Mouse (Mus musculus) lung, postnatal 4 days (tissue): Measurements from ENCODE around the gene Mrpl23.

ENCODE experiments used
- DNase-seq, 2 experiments: peaks; one replicate each; pipeline ENCODE4 v3.0.0; 2021

Mrpl23 gene

DNA sequence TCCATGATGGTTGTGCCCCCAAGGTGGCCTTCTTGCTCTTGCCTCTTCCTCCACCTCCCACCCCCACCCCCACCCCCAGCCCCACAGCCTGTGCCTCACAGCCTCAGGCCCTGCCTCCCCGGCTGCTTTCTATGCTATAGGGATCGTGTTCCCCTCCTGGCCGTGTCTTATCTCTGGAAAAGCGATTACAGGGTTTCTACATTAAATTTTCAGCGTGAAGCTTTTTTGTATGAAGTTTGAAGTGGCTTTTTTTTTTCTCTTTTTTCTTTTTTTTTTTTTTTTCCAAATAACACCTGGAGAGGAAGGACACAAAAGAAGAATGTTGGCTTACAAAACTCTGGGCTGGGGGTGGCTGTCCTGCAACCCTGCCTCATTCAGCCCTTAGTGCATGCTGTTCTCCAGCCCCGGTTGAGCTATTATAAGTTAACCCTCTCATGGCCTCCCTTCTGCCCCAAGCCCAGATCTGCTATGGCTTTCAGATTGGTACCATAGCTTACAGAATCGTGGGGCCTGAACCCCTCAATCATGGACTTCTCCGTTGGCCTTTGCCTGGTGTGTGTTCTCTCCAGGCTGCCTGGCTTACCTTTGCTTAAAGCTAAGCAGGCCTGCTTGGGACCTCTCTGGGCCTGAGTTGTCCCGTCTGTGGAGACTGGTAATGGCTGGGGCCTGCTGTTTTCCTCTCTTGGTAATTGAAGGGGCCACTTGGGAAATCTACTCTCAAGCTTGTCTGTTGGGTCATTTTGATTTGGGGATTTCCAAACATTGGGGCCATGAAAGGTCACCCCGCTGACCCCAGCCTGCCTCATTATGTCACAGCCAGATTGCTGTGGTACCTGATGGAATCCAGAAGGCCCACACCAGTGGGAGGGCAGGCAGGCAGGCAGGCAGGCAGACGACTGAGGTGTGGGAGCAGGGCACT lies 21.2 kb downstream of the Mrpl23 start:
- no peak for DNase-seq

DNA sequence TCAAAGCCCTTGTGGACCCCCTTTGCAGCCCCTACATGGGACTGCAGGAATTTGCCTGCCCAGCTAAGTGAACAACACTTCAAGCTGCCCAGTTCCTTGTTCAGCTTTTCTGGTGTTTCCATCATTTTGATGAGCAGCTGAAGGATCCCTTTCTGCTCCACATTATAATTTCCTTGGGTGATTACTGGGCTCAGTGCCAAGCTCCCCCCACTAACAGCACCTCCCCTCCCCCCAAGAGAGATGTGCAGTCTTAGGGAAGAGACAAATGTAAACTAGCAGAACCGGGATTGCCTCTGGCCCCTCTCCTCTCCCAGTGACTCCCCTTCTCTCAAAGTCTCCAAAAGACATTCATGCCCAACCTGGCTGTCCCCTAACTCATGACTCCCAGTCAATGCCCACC lies 22.1 kb downstream of the Mrpl23 start:
- no peak for DNase-seq

DNA sequence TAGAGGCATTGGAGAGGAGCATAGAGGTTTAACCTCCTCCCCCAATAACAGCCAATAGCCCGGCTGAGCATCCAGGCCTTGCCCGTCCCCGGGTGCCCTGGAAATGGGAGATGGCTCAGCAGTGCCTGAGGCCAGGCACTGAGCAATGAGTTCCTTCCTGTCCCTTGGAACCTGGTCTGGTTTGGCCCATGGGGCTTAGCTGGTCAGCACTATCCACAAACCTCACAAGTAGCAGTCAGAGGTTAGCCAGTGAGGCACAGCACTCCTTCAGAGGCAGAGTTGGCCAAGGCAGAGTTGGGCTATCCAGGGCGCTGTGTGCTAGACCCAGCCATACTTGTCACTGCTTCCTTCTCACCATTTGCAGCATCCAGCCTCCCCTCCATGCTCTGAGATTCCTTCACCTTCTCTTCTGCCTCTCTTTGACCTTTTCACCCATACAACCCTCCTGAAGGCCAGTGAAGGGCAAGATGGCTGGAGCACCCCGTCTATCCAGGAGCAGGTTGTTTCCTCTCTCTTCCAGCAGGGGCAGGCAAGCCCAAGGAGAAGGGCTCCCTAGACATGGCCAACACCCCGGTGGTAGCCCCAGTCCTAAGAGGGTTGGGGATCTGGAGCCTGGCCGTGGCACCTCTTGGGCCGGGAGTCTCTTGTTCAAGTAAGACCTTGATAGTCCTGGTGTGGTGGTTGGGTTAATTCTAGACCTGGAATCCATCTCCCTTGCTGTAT lies 23.0 kb downstream of the Mrpl23 start:
- DNase-seq = no peak

DNA sequence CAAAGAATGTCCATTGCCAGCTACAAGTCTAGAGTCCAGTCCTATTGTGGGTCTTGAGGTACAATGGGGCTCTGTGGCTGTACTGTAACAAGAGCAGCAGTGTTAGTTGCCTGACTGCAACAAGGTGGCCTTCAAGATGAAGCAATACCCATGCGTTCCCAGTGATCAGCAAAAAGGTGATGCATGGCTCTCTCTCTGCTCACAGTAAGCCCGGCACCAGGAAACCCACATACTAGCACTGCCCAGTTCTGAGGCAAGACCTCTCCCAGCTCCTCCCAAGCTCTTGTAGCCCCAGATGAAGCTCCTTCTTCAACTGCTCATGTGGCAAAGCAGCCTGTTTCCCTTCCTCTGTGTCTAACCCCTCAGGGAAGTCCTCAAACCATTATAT lies 23.6 kb downstream of the Mrpl23 start:
- DNase-seq = no peak

DNA sequence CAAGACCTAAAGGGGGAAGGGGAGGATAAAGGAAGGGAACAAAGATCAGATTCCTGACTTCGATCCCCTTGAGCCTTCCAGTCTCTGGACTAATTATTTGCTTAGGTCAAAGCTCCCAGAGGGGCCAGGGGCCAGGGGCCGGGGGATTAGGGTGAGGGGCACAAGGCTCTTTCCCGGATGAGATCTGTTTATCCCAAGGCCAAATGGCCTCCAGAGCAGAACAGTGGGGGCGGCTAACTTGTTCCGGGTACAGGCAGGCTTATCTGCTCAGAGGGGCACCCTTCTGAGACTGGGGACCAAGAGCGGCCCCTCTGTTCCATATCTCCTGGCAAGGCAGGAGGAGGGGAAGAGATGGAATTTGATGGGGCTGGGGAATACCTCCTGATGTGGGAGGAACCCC lies 25.2 kb downstream of the Mrpl23 start:
- no peak for DNase-seq

DNA sequence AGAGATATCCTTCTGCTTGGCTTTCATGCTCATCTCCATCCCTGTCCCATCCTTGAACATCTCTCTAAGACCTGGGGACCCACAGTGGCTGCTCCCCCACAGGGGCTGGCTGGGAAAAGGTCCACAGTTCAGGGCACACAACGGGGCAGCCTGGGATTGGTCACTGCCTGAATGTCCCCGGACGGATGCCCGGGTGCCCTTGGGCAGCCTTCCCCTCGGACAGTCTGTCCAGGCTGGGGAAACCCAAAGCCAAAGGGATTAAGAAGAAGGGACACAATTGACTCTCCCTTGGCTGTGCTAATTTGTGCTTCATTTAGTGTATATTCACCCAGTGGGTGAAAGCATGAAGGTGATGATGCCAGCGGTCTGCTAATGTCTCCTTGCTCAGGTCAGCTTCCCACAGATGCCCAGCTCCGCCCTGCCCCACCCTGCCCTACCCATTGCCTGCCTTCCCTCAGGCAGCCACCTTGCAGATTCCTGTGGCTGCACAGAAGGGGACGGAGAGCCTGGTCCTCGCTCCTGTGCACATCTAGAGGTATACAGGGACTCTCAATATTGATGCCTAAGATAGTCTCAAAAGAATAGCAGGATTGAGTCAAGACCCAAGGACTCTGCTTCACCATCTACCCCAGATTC lies 26.1 kb downstream of the Mrpl23 start:
- DNase-seq = no peak

DNA sequence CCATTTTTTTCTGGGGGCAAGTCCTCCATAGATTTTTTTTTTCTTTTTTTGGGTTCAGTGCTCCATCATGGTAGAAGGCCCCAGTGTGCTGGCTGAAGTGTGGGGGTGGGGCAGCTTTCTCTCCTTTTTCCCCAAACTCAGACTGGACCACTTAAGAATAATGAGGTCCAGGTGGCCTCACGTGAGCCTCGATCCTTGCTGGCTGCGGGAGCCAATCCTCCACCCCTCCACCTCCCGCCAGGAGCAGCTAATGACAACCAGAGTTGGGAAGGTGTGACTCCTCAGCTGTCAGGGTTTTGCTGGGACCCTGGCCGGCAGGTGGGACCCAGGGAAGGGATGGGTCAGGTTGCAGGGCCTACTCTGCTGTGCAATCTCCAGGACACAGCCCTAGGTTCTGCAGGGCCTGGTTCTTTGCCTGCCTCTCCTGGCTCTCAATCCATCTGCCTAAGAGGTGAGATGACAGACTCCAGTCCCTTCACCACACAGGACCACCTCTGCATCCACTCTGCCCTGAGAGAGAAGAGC lies 27.2 kb downstream of the Mrpl23 start:
- no peak for DNase-seq

DNA sequence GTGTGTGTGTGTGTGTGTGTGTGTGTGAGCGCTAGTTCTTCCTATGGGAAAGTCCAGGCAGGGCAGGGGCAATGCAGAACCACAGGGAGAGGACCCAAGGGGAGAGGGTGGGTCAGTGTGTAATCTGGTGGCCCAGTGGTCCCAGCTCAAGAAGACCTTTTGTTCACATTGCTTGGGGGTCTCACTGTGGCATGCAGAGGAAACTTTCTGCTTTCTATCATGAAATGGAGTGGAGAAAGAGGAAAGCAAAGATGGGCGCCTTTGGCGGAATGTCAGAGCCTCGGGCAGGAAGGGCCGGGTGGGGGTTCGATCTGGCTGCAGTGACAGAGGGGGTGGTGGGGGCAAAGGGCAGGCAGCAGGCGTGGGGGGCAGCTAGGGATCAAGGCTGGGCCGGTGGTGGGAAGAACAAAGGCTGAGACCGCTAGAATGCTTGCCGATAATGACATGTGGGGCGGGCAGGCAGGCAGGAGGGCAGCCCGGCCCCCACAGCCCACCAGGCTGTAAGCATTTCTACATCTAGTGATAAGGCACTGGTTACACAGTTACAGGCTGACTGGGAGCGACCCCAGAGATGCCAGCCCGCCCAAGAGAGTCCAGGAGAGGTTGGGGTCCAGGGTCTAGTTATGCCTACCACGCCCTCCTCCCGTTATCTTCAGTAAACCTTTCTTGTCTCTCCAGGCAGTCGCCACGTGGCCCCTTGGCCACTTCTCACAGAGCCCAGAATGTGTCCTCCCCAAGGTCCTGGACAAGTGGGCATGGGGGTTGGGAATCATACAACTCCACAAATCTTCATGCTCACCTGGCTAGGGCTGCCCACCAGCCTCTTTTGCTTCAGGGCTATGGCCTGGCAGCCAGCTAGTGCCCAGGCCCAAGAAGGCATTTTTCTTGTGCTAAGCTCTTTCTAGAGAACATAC lies 28.7 kb downstream of the Mrpl23 start:
- no peak for DNase-seq

DNA sequence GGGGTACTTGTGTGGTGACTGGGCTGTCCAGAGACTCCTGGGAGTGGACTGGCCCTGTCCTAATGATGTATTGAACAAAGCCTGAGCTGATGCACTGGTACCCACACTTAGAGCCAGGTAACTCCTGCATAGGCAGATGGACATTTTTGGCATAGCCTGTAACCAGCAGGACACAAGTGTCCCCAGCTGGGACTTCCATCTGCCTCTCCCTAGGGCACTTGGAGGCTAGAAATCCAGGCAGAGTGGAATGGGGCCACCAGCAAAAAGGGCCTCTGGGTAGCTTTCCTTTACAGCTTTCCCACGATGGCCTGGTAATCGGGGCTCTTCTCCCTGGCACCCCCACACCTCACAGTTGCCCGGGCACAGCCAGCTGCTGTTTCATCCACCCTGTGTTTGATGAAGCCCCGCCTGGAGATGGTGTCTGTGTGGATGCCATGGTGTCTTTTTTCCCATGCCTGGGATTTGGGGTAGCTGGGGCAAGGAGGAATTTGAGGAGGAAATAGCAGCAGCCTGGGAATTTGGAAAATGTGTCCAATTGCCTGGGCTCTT lies 29.4 kb downstream of the Mrpl23 start:
- no peak for DNase-seq

DNA sequence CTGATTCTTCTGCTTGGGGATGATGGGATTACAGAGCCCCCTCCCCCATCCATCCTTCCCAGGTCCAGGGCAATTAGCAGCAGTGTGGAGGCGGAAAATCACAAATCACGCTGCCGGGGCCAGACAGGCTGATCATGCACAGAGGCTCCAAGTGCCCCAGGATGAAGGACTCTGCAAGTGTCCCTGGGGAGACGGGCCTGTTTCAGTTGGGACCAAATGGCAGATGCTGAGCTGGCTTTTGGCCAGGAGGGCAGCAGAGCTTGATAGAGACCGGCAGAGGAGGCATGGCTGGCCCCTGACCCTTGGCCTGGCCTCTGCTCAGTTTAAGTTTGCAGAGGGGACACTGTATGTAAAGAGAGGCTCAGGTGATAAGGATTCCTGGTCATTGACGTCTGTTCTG lies 30.7 kb downstream of the Mrpl23 start:
- DNase-seq = no peak

DNA sequence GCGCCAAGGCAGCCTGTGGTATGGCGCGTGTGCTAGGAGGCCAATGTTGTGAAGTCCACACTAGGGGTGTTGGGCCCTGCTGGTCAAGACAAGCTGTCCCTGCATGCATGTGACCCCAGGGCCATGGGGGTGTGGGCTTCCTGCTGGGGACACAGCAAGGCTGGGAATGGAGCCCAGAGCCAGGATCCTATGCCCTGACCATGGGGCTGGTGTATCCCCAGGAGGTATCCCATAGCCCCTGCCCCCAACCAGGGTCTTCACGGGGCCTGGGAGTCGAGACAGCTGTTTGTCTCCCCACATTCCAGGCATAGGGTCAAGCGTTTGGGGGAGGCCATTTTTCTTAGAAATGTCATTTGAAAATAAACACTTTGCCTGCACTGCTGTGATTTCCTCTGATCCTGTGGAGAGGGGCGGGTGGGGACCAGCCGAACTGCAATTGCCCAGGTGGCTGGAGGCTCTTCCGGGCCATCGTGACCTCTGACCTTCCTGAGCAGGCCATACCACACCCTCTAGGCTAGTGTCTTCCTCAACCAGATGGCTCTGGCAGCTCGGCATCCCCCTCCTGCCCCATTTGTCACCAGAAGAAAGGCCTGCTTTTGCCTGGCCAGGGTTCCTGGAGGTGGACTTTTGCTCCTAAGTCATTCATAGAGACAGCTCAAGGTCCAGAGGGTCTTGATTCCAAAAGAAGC lies 32.6 kb downstream of the Mrpl23 start:
- DNase-seq = peak in 1 of 2 experiments; percentile 70

DNA sequence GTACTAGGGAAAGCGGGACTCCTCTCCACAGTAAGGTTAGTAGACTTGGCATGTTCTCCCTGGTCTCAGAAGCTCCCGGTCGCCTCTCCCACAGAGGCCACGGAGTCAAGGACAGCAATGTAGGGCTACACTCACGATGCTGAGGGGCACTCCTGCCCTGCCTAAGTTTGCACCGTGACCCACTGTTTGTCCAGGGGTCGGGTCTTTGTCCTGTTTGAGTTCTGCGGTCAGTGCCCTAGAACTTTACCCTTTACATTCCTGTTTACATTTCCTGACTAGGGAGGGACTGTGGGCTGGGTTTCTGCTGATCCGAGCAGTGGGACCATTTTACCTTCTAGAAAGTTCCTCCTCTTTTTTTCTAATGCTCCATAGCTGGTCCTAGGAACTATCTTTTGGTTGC lies 34.0 kb downstream of the Mrpl23 start:
- DNase-seq = no peak

DNA sequence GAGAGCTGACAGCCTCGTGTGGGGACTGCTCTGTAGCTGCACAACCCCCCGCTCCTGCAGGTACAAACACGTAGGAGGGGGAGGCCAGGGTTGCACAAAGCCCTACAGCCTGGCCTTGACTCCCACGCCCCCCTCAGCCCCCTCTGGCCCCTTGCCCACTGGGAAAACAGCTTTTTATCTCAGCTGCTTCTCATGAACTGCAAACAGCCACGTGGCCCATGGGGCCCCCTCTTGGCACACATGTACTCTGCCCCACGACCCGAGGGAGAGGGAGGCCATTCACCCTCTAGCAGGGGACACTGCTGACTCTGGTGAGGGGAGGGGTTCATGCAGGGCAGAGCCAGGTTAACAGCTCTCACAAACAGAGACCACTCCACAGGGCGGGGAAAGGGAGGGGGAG lies 36.5 kb downstream of the Mrpl23 start:
- DNase-seq = no peak

DNA sequence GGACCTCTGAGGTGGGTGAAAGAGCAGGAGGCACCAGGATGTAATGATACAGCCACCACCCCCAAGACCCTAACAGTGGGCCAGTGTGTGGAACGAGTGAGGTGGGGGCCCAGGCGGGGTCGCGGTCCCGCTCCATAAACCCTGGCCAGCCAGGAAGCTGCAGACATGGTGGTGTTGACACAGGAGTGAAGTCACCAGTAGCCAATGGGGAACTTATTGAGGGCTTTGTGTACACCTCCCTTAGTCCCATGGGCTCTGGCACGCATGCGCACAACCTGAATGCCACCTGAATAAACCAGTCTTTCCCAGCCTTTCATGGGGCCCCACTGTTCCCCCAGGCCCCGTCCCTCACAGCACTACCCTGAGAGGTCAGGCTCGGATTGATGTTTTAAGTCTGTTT lies 38.1 kb downstream of the Mrpl23 start:
- peak; percentile 25 to 44 for DNase-seq

DNA sequence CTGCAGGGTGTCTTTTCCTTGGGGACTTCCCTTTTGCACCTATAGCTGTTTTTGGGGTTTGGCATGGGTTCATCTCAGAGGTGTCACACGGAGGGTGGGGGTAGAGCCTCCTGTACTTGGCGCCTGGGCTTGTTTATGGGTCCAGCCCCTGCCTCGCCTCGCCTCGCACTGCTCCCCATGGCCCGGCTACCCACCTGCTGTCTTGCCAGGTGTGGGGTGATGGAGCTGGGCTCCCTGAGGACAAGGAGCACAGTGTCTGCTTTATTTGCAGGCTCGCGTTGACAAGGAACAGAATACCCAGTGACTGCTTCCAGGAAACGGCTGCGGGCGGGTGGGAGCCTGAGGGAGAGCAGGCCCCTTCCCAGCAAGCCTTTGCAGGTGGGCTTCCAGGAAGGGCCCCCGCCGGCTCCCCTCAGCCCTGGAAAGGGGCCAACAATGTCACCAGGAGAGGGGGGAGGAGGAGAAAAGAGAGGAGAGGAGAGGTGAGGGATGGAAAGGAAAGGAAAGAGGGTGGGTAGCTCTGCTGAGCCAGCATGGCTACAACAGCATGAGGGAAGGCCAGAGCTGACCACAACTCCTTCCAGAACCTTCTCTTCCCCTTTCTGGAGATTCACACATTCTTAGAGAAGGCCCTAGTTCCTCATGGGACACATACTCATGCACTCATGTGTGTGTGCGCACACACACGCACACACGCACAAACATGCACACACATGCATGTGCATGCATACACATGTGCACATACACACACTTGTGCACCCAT lies 39.2 kb downstream of the Mrpl23 start:
- no peak for DNase-seq

DNA sequence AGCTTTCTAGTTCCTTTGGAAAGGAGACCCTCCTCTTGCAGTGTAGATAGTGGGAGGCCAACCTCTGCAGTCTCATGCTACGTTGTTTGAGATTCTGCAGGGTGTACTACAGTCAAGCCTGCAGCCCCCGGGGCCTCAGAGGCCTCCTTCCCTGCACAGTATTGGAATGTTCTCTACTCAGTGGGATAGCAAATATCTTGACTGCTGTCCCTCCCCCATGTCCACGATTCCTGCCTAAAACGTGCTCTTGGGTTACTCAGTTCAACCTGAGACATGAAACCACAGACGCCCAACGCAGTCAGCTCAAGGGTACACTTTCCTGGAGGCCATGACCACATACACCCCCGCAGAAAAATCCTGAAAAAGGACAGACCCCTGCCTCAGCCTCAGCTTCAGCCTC lies 39.9 kb downstream of the Mrpl23 start:
- DNase-seq = no peak

DNA sequence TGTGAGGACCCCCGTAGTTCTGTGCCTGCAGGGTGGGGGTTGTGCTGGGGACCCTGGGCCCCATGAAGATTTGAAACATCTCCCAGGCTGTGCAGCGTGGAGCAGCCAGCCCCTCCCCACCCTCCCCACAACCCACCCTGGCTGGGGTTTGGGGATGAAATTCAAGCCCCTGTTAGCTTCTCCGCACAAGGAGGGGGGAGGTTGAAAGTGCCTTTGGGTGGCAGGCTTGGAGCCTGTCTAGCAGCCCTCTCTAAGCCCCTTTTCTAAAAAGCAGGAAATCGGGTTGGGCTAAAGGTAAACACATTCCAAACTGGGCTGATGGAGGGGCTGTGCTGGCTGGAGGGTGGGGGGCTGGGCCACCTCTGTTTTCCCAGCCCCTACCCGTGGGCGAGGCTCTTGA lies 40.5 kb downstream of the Mrpl23 start:
- DNase-seq = no peak

DNA sequence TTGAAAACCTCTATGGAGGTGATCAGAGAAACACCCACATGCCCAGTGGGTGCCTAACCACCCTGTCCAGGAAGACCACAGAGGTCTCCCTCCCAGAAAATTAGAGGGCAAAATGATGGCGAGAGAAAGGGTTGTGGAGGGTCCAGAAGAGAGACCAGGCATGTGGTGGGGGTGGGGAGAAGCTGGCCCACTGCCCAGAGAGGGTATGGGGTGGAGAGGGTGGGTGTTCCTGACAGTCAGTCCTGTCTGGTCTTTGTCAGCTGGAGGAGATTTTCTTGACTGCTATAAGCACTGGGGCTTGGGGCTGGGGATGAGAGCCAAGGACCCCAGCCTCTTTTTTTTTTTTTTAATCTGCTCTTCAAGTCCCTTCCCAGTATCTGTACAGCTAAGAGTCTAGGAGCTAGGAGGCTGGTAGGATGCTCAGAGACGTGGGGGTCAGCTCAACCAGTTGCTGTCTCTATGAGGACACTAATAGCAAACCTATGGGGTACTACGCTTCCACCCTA lies 41.7 kb downstream of the Mrpl23 start:
- no peak for DNase-seq

DNA sequence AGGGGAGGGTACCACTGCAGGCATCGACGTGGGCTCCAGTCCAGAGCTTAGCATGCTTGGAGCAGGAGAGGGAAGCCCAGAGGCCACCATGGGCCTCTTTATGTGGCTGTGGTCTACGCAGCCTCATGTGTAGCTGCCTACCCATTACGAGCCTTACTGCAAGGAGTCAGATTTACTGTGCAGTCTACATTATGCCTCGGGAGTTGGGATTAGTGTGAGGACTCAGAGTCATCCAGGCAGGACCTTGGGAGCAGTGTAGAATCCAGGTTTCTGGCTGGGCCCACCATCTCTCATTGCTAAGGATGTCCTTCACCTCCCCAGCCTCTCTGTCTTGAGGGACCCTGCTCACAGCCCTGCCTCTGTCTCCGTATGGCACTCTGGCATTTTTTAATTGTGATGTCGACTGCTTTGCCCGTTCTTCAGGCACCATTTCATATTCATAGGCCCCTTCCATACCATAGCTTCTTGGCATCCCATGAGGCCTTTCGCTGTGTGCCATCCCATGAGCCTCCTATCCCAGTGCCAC lies 42.4 kb downstream of the Mrpl23 start:
- DNase-seq = no peak

DNA sequence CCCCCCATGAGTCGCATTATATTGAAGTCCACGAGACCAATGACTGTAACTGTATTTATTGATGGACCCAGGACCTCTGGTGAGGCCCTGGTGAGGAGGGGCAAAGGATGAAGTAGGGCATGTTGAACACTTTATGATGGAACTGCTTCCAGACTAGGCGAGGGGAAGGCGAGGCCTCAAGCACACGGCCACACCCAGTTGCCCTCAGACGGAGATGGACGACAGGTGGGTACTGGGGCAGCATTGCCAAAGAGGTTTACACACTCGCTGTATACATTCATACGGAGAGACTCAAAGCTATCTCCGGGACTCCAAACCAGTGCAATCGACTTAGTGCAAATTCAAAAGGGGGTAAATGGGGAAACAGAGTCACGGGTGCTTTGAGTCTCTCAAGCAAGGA lies 43.0 kb downstream of the Mrpl23 start:
- no peak for DNase-seq
